Mouse (Mus musculus): ENCODE results near the gene Rad54l. TPM values are rescaled to one million over a fixed set of nuclear protein-coding genes. Genes with fewer than 3 reads are reported as not detected.

The Rad54l gene
- polyA plus RNA-seq, 1 experiment from 2014 or later: 10.5 TPM

DNA sequence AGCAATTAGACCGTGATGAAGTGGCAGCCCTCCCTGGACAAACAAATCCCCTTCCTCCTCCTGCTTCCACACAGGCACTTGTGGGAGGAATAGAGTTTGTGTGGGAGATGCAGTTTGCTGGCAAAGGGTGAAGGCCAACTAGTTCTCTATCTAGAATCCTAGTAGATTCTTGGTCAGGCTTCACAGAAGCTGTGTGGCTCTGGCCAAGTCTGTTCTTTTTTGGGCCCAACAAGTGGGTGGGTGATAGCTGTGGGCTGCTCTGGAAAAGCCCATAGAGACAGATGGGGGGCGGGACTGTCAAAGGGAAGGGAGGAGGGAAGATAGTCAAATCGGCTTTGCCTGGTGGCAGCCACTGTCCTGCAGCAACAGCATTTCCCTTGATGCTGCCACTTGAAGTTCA lies 37.3 kb upstream of the Rad54l start:
- DNase-seq (no peak), ATAC-seq (ENCODE audit: low FRiP score, low TSS enrichment) (no peak)
- H3K27ac ChIP-seq (replicated peaks; ENCODE audit: low read depth, low read length): no peak overlapping the region
- H3K4me3 ChIP-seq (replicated peaks; ENCODE audit: low read depth, low read length): no peak overlapping the region
- H3K9ac ChIP-seq (replicated peaks; ENCODE audit: low read length): no peak overlapping the region
- H3K4me1 ChIP-seq (ENCODE audit: control insufficient read depth, insufficient read depth, low read length): no peaks in the 10 kb centered on the region
- no peaks in the 10 kb centered on the region for H3K9me3 ChIP-seq (ENCODE audit: control insufficient read depth, low read length)
- H3K27me3 ChIP-seq (ENCODE audit: control insufficient read depth, insufficient read depth, low read length): no peaks in the 10 kb centered on the region
- H3K36me3 ChIP-seq (ENCODE audit: control insufficient read depth, insufficient read depth, low read length): peaks cover 35% of the 10 kb centered on the region
- no peak overlapping the region for H3K4me2 ChIP-seq (ENCODE audit: low read length)
- 84% methylated on average over 3 of the region's 3 CpGs for WGBS

DNA sequence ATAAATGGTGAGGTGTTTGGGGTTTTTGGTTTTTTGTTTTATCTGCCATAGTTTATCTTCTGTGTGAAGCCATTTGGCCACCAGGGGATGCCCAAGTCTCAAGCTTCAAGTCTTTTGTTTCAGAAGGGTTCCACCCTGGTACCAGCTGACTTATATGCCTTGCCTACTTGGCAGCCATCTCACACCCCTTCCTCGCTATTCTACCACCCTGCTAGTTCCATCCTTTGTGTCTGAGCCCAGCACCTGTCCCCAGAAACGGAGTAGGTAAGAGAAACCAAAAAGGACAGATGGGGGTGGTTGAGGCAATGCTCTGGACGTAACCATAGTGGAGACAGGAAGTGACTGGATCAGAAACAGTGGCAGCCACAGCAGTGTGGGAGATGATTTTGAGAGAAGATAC lies 36.4 kb upstream of the Rad54l start:
- Histone ChIP-seq H3K4me2 (ENCODE audit: low read length) (no peak overlapping the region), H3K4me1 (ENCODE audit: control insufficient read depth, insufficient read depth, low read length) (no peaks in the 10 kb centered on the region), H3K36me3 (ENCODE audit: control insufficient read depth, insufficient read depth, low read length) (peaks cover 43% of the 10 kb centered on the region), H3K27me3 (ENCODE audit: control insufficient read depth, insufficient read depth, low read length) (no peaks in the 10 kb centered on the region), H3K9ac (replicated peaks; ENCODE audit: low read length) (no peak overlapping the region), H3K9me3 (ENCODE audit: control insufficient read depth, low read length) (no peaks in the 10 kb centered on the region), H3K27ac (replicated peaks; ENCODE audit: low read depth, low read length) (no peak overlapping the region), H3K4me3 (replicated peaks; ENCODE audit: low read depth, low read length) (no peak overlapping the region)
- WGBS: 77% methylated on average over 3 of the region's 3 CpGs
- ATAC-seq (ENCODE audit: low FRiP score, low TSS enrichment) (peak; percentile 50; the same call in 1 of the 2 replicates), DNase-seq (peak; percentile 71)

DNA sequence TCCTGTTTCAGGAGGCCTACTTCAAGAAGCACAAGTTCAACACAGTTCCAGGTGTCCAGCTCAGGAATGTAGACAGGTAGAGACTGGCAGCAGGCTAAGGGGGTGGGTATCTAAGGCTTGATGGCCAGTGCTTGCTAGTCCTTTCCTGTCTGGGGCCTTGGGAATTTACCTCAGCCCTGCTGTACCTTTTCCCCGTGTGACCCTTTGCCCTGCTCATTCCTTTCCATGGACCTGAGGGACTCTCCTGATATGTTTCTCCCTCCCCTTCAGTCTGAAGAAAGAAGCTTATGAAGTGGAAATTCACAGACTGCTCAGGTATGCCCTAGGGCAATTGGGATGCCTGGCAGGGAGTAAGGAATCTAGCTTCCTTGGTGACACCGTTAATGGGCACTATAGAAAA lies 34.4 kb upstream of the Rad54l start:
- 93% methylated on average over 2 of the region's 2 CpGs for WGBS
- DNase-seq: no peak
- peaks cover 62% of the 10 kb centered on the region for H3K36me3 ChIP-seq (ENCODE audit: control insufficient read depth, insufficient read depth, low read length)
- ATAC-seq (ENCODE audit: low FRiP score, low TSS enrichment): no peak
- H3K4me2 ChIP-seq (ENCODE audit: low read length): no peak overlapping the region
- no peak overlapping the region for H3K4me3 ChIP-seq (replicated peaks; ENCODE audit: low read depth, low read length)
- H3K9ac ChIP-seq (replicated peaks; ENCODE audit: low read length): no peak overlapping the region
- H3K27ac ChIP-seq (replicated peaks; ENCODE audit: low read depth, low read length): no peak overlapping the region
- no peaks in the 10 kb centered on the region for H3K9me3 ChIP-seq (ENCODE audit: control insufficient read depth, low read length)
- no peaks in the 10 kb centered on the region for H3K27me3 ChIP-seq (ENCODE audit: control insufficient read depth, insufficient read depth, low read length)
- no peaks in the 10 kb centered on the region for H3K4me1 ChIP-seq (ENCODE audit: control insufficient read depth, insufficient read depth, low read length)

DNA sequence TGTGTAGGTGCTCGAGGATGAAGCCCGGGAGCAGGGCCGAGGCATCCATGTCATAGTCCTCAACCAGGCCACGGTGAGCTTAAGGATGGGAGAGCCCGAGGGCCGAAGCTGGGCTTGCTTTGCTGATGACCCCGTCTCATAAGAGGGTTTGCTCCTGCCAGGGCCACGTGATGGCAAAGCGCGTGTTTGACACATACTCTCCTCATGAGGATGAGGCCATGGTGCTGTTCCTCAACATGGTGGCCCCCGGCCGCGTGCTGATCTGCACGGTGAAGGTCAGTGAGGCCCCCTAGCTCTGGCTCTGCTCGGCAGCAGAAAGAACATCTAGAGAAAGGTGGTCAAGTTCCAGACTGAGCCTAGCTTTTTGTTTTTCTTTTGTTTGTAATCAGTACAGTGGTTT lies 29.2 kb upstream of the Rad54l start:
- WGBS: 95% methylated on average over 15 of the region's 15 CpGs
- Histone ChIP-seq H3K36me3 (ENCODE audit: control insufficient read depth, insufficient read depth, low read length) (peaks cover 59% of the 10 kb centered on the region), H3K9ac (replicated peaks; ENCODE audit: low read length) (no peak overlapping the region), H3K4me1 (ENCODE audit: control insufficient read depth, insufficient read depth, low read length) (peaks cover 5% of the 10 kb centered on the region), H3K9me3 (ENCODE audit: control insufficient read depth, low read length) (no peaks in the 10 kb centered on the region), H3K27ac (replicated peaks; ENCODE audit: low read depth, low read length) (no peak overlapping the region), H3K4me3 (replicated peaks; ENCODE audit: low read depth, low read length) (no peak overlapping the region), H3K4me2 (ENCODE audit: low read length) (no peak overlapping the region), H3K27me3 (ENCODE audit: control insufficient read depth, insufficient read depth, low read length) (no peaks in the 10 kb centered on the region)
- ATAC-seq (ENCODE audit: low FRiP score, low TSS enrichment) (no peak), DNase-seq (no peak)

DNA sequence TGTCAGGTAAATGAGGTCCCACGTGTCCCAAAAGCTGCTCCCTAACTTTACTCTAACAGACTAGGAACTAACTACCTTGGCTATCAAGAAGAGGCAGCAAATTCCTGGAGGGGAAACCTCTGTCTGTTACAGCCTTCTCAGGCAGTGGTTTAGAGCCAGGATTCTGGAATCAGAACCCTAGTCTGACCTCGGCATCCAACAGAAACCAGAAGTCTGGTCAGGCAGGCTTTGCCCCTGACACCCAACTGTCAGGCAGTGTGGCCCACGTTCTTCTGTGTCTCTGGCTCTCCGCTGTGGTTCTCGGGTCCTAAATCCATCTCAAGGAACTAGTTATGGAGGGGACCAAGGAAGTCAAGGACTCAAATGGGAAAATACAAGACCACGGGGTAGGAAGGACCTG lies 27.7 kb upstream of the Rad54l start, which contains the start of gene Lurap1:
Gene Lurap1, minus strand, starts transcription at position 101 of the 400 bp plus-strand sequence.
- Histone ChIP-seq H3K4me3 (replicated peaks; ENCODE audit: low read depth, low read length) (peak within 1 kb of the TSS; percentile 61), H3K36me3 (ENCODE audit: control insufficient read depth, insufficient read depth, low read length) (peaks cover 45% of the 10 kb centered on the region), H3K27me3 (ENCODE audit: control insufficient read depth, insufficient read depth, low read length) (no peaks in the 10 kb centered on the region), H3K9me3 (ENCODE audit: control insufficient read depth, low read length) (no peaks in the 10 kb centered on the region), H3K27ac (replicated peaks; ENCODE audit: low read depth, low read length) (peak within 1 kb of the TSS; percentile 87), H3K9ac (replicated peaks; ENCODE audit: low read length) (peak within 1 kb of the TSS; percentile 94), H3K4me1 (ENCODE audit: control insufficient read depth, insufficient read depth, low read length) (peaks cover 5% of the 10 kb centered on the region), H3K4me2 (ENCODE audit: low read length) (peak within 1 kb of the TSS; percentile 58)
- 83% methylated on average over 6 of the region's 6 CpGs for WGBS
- ATAC-seq (ENCODE audit: low FRiP score, low TSS enrichment): no peak
- no peak for DNase-seq

DNA sequence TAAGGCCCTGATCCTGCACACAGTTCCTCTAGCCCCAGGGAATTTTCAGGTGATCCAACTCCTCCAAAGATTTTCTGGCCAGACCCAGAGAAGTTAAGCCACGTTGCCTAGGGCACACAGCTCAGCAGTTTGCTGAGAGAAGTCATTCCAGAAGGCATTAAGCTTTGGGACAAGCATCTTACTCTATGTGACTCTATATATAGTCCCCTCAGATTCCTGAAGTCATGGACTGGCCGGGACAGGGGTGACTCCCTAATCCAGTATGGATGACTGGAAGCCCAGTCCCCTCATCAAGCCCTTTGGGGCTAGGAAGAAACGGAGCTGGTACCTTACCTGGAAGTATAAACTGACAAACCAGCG lies 27.4 kb upstream of the Rad54l start:
- H3K36me3 ChIP-seq (ENCODE audit: control insufficient read depth, insufficient read depth, low read length): peaks cover 41% of the 10 kb centered on the region
- 21% methylated on average over 4 of the region's 4 CpGs for WGBS
- peak overlapping the region; percentile 87; the same call in 1 of the 2 replicates for H3K27ac ChIP-seq (replicated peaks; ENCODE audit: low read depth, low read length)

DNA sequence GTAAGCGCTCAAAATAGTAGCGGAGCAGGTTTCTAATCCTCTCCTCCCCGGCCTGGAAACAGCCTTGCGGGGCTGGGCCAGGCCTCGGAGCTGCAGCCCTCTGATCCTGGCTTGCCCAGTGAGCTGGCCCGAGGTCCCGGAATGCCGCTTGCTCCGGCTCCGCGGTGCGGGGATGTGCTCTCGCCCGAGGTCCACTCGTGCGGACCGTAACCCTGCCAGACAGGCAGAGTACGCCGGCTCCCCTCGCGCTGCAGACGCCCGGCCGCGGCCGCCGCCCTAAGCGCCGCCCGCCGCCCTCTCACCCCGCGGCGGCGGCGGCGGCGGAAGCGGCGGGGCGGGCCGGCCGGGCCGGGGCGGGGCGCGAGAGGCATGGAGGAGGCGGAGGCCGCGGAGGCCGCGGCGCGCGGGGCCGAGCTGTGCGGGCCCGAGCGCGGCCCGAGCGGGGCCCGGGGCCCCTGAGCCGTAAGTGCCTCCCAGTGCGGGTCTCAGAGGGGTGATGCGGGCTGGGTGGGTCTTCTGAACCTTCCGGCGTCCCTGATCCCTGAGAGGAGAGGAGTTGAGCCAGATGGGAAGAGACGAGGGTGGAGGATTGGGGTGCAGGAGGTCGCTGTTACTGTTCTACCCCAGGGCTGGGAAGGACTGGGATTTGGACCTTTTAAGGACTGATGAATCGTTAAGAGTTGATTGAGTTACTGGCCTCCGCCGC lies 26.8 kb upstream of the Rad54l start:
- H3K27me3 ChIP-seq (ENCODE audit: control insufficient read depth, insufficient read depth, low read length): no peaks in the 10 kb centered on the region
- peaks cover 5% of the 10 kb centered on the region for H3K4me1 ChIP-seq (ENCODE audit: control insufficient read depth, insufficient read depth, low read length)
- H3K9me3 ChIP-seq (ENCODE audit: control insufficient read depth, low read length): no peaks in the 10 kb centered on the region
- peak overlapping the region; percentile 94 for H3K9ac ChIP-seq (replicated peaks; ENCODE audit: low read length)
- H3K36me3 ChIP-seq (ENCODE audit: control insufficient read depth, insufficient read depth, low read length): peaks cover 35% of the 10 kb centered on the region
- peak overlapping the region; percentile 58 for H3K4me2 ChIP-seq (ENCODE audit: low read length)
- peak overlapping the region; percentile 87 for H3K27ac ChIP-seq (replicated peaks; ENCODE audit: low read depth, low read length)
- ATAC-seq (ENCODE audit: low FRiP score, low TSS enrichment): peak; percentile 92
- under 1% methylated on average over 53 of the region's 73 CpGs for WGBS
- H3K4me3 ChIP-seq (replicated peaks; ENCODE audit: low read depth, low read length): peak overlapping the region; percentile 61
- peak; percentile 87 for DNase-seq

More for the DNA sequence above, 27.4 kb upstream of the Rad54l start:
- peak overlapping the region; percentile 58 for H3K4me2 ChIP-seq (ENCODE audit: low read length)
- DNase-seq (no peak), ATAC-seq (ENCODE audit: low FRiP score, low TSS enrichment) (peak; percentile 13; the same call in 1 of the 2 replicates)
- peaks cover 5% of the 10 kb centered on the region for H3K4me1 ChIP-seq (ENCODE audit: control insufficient read depth, insufficient read depth, low read length)
- peak overlapping the region; percentile 94 for H3K9ac ChIP-seq (replicated peaks; ENCODE audit: low read length)
- H3K9me3 ChIP-seq (ENCODE audit: control insufficient read depth, low read length): no peaks in the 10 kb centered on the region
- no peaks in the 10 kb centered on the region for H3K27me3 ChIP-seq (ENCODE audit: control insufficient read depth, insufficient read depth, low read length)
- peak overlapping the region; percentile 61 for H3K4me3 ChIP-seq (replicated peaks; ENCODE audit: low read depth, low read length)

DNA sequence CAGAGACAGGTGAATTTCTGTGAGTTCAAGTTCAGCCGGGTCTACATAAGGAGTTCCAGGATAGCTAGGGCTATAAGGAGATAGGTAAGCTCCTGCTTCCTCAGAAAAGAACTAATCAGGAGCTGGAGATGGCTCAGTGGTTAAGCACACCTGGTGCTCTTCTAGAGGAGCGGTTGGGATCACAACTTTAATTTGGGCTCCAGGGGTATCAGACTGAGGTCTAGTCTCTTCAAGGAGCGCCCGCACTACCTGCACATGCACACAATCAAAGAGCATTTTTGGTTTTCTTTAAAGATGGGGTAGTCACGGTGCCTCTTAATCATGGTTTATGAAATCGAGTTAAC lies 26.3 kb upstream of the Rad54l start:
- ATAC-seq (ENCODE audit: low FRiP score, low TSS enrichment) (no peak; the same call in 1 of the 2 replicates), DNase-seq (no peak)
- Histone ChIP-seq H3K4me3 (replicated peaks; ENCODE audit: low read depth, low read length) (peak overlapping the region; percentile 61), H3K36me3 (ENCODE audit: control insufficient read depth, insufficient read depth, low read length) (peaks cover 30% of the 10 kb centered on the region), H3K4me2 (ENCODE audit: low read length) (peak overlapping the region; percentile 58), H3K9me3 (ENCODE audit: control insufficient read depth, low read length) (no peaks in the 10 kb centered on the region), H3K27ac (replicated peaks; ENCODE audit: low read depth, low read length) (peak overlapping the region; percentile 87), H3K4me1 (ENCODE audit: control insufficient read depth, insufficient read depth, low read length) (peaks cover 7% of the 10 kb centered on the region), H3K9ac (replicated peaks; ENCODE audit: low read length) (peak overlapping the region; percentile 94), H3K27me3 (ENCODE audit: control insufficient read depth, insufficient read depth, low read length) (no peaks in the 10 kb centered on the region)
- 21% methylated on average over 6 of the region's 6 CpGs for whole genome bisulfite sequencing

All from midbrain, embryonic 14.5 days (tissue).